Mouse (Mus musculus): ENCODE results near the gene Slc6a2. TPM values are rescaled to one million over a fixed set of nuclear protein-coding genes. Genes with fewer than 3 reads are reported as not detected.

The Slc6a2 gene
- total RNA-seq (2014; rRNA removed; ENCODE audit: low replicate concordance) (0.27 TPM in 1 of 2 replicates, not detected in the other), polyA plus RNA-seq (2015; fragmentation: Nextera tagmentation; extraction: Ambion mirVana) (not detected in 2 replicates)

GRCm38 (mm10) chr8:92959779-92960178, at the start of gene Slc6a2:
TSS of gene Slc6a2 (plus strand) at chr8:92960079.
- 59% methylated on average over 10 of the region's 10 CpGs for WGBS
- no peaks in the 10 kb centered on the region for H3K4me1 ChIP-seq (ENCODE audit: control insufficient read depth, insufficient read depth)
- DNase-seq (ENCODE audit: low spot score) (no peak), ATAC-seq (ENCODE audit: insufficient read depth, low read depth) (no peak)
- H3K27me3 ChIP-seq (ENCODE audit: control insufficient read depth, insufficient read depth, low read length) = peaks cover 66% of the 10 kb centered on the region
- peak within 1 kb of the TSS; percentile 58 for H3K4me2 ChIP-seq (ENCODE audit: low read depth, low read length)
- H3K9me3 ChIP-seq (replicated peaks; ENCODE audit: control insufficient read depth, low read length) = no peaks in the 10 kb centered on the region
- TF ChIP-seq EP300 (IDR thresholded peaks at IDR 0.05; ENCODE audit: low read depth) = no peak
- no peak for TF ChIP-seq CTCF (IDR thresholded peaks at IDR 0.05; ENCODE audit: low read depth)
- no peak within 1 kb of the TSS for H3K9ac ChIP-seq (replicated peaks; ENCODE audit: low read depth, low read length)
- H3K27ac ChIP-seq (ENCODE audit: low read depth) = no peak within 1 kb of the TSS
- no peaks in the 10 kb centered on the region for H3K36me3 ChIP-seq (replicated peaks; ENCODE audit: control insufficient read depth, insufficient read depth, low read length)
- H3K4me3 ChIP-seq (ENCODE audit: low read depth, low read length) = peak within 1 kb of the TSS; percentile 37

GRCm38 (mm10) chr8:92911477-92911876, 48.4 kb upstream of the Slc6a2 start:
- TF ChIP-seq CTCF (IDR thresholded peaks at IDR 0.05; ENCODE audit: low read depth) (no peak), EP300 (IDR thresholded peaks at IDR 0.05; ENCODE audit: low read depth) (no peak)
- no peaks in the 10 kb centered on the region for H3K36me3 ChIP-seq (replicated peaks; ENCODE audit: control insufficient read depth, insufficient read depth, low read length)
- no peak overlapping the region for H3K4me2 ChIP-seq (ENCODE audit: low read depth, low read length)
- H3K27me3 ChIP-seq (ENCODE audit: control insufficient read depth, insufficient read depth, low read length) = no peaks in the 10 kb centered on the region
- no peaks in the 10 kb centered on the region for H3K4me1 ChIP-seq (ENCODE audit: control insufficient read depth, insufficient read depth)
- H3K4me3 ChIP-seq (ENCODE audit: low read depth, low read length) = no peak overlapping the region
- H3K9ac ChIP-seq (replicated peaks; ENCODE audit: low read depth, low read length) = no peak overlapping the region
- 73% methylated on average over 3 of the region's 3 CpGs for WGBS
- no peak overlapping the region for H3K27ac ChIP-seq (ENCODE audit: low read depth)
- H3K9me3 ChIP-seq (replicated peaks; ENCODE audit: control insufficient read depth, low read length) = no peaks in the 10 kb centered on the region
- DNase-seq (ENCODE audit: low spot score) (no peak), ATAC-seq (ENCODE audit: insufficient read depth, low read depth) (no peak)

- ATAC-seq (ENCODE audit: insufficient read depth, low read depth) (no peak), DNase-seq (ENCODE audit: low spot score) (no peak)
- Histone ChIP-seq H3K27ac (ENCODE audit: low read depth) (no peak overlapping the region), H3K9me3 (replicated peaks; ENCODE audit: control insufficient read depth, low read length) (no peaks in the 10 kb centered on the region), H3K36me3 (replicated peaks; ENCODE audit: control insufficient read depth, insufficient read depth, low read length) (no peaks in the 10 kb centered on the region), H3K27me3 (ENCODE audit: control insufficient read depth, insufficient read depth, low read length) (no peaks in the 10 kb centered on the region), H3K4me1 (ENCODE audit: control insufficient read depth, insufficient read depth) (no peaks in the 10 kb centered on the region), H3K4me3 (ENCODE audit: low read depth, low read length) (no peak overlapping the region), H3K9ac (replicated peaks; ENCODE audit: low read depth, low read length) (no peak overlapping the region), H3K4me2 (ENCODE audit: low read depth, low read length) (no peak overlapping the region)
- WGBS = 70% methylated on average over 7 of the region's 7 CpGs
- TF ChIP-seq CTCF (IDR thresholded peaks at IDR 0.05; ENCODE audit: low read depth) = no peak
- no peak for TF ChIP-seq EP300 (IDR thresholded peaks at IDR 0.05; ENCODE audit: low read depth)
Observed at GRCm38 (mm10) chr8:92913396-92913795, 46.5 kb upstream of the Slc6a2 start.

- 78% methylated on average over 3 of the region's 3 CpGs for WGBS
- TF ChIP-seq CTCF (IDR thresholded peaks at IDR 0.05; ENCODE audit: low read depth) (no peak), EP300 (IDR thresholded peaks at IDR 0.05; ENCODE audit: low read depth) (no peak)
Observed at GRCm38 (mm10) chr8:92916082-92916481, 43.8 kb upstream of the Slc6a2 start.

GRCm38 (mm10) chr8:92921768-92922167, 38.1 kb upstream of the Slc6a2 start:
- no peak for ATAC-seq (ENCODE audit: insufficient read depth, low read depth)
- TF ChIP-seq EP300 (IDR thresholded peaks at IDR 0.05; ENCODE audit: low read depth) (no peak), CTCF (IDR thresholded peaks at IDR 0.05; ENCODE audit: low read depth) (no peak)
- Histone ChIP-seq H3K27me3 (ENCODE audit: control insufficient read depth, insufficient read depth, low read length) (no peaks in the 10 kb centered on the region), H3K27ac (ENCODE audit: low read depth) (no peak overlapping the region), H3K36me3 (replicated peaks; ENCODE audit: control insufficient read depth, insufficient read depth, low read length) (no peaks in the 10 kb centered on the region), H3K9ac (replicated peaks; ENCODE audit: low read depth, low read length) (no peak overlapping the region), H3K4me3 (ENCODE audit: low read depth, low read length) (no peak overlapping the region), H3K4me2 (ENCODE audit: low read depth, low read length) (no peak overlapping the region), H3K4me1 (ENCODE audit: control insufficient read depth, insufficient read depth) (no peaks in the 10 kb centered on the region), H3K9me3 (replicated peaks; ENCODE audit: control insufficient read depth, low read length) (no peaks in the 10 kb centered on the region)
- 81% methylated on average over 3 of the region's 3 CpGs for WGBS
- DNase-seq (ENCODE audit: low spot score) = no peak

More at GRCm38 (mm10) chr8:92916082-92916481, 43.8 kb upstream of the Slc6a2 start:
- H3K27ac ChIP-seq (ENCODE audit: low read depth) = no peak overlapping the region
- no peaks in the 10 kb centered on the region for H3K27me3 ChIP-seq (ENCODE audit: control insufficient read depth, insufficient read depth, low read length)
- no peak overlapping the region for H3K4me2 ChIP-seq (ENCODE audit: low read depth, low read length)
- no peaks in the 10 kb centered on the region for H3K36me3 ChIP-seq (replicated peaks; ENCODE audit: control insufficient read depth, insufficient read depth, low read length)
- no peaks in the 10 kb centered on the region for H3K9me3 ChIP-seq (replicated peaks; ENCODE audit: control insufficient read depth, low read length)
- ATAC-seq (ENCODE audit: insufficient read depth, low read depth) (no peak), DNase-seq (ENCODE audit: low spot score) (no peak)
- H3K4me3 ChIP-seq (ENCODE audit: low read depth, low read length) = no peak overlapping the region
- H3K9ac ChIP-seq (replicated peaks; ENCODE audit: low read depth, low read length) = no peak overlapping the region
- no peaks in the 10 kb centered on the region for H3K4me1 ChIP-seq (ENCODE audit: control insufficient read depth, insufficient read depth)

- TF ChIP-seq CTCF (IDR thresholded peaks at IDR 0.05; ENCODE audit: low read depth) = no peak
- TF ChIP-seq EP300 (IDR thresholded peaks at IDR 0.05; ENCODE audit: low read depth) = no peak
- Histone ChIP-seq H3K4me2 (ENCODE audit: low read depth, low read length) (no peak overlapping the region), H3K4me1 (ENCODE audit: control insufficient read depth, insufficient read depth) (no peaks in the 10 kb centered on the region), H3K36me3 (replicated peaks; ENCODE audit: control insufficient read depth, insufficient read depth, low read length) (no peaks in the 10 kb centered on the region), H3K4me3 (ENCODE audit: low read depth, low read length) (no peak overlapping the region), H3K9me3 (replicated peaks; ENCODE audit: control insufficient read depth, low read length) (peaks cover 4% of the 10 kb centered on the region; the same call in 1 of the 2 replicates), H3K27me3 (ENCODE audit: control insufficient read depth, insufficient read depth, low read length) (no peaks in the 10 kb centered on the region), H3K9ac (replicated peaks; ENCODE audit: low read depth, low read length) (no peak overlapping the region), H3K27ac (ENCODE audit: low read depth) (no peak overlapping the region)
- DNase-seq (ENCODE audit: low spot score) = no peak
- no peak for ATAC-seq (ENCODE audit: insufficient read depth, low read depth)
- WGBS = 63% methylated on average over 4 of the region's 4 CpGs
Observed at GRCm38 (mm10) chr8:92928986-92929385, 30.9 kb upstream of the Slc6a2 start.

Measured in heart, postnatal 0 days (tissue).